Mouse (Mus musculus) kidney, adult 2 months (tissue): ENCODE data around the gene Celsr3.

Source experiments
- CTCF ChIP-seq: fragments of 200-500 bp; conservative IDR thresholded peaks from 2 replicates; pipeline ENCODE4 v1.5.1; 2011; ENCODE audit warnings: low read depth, mild to moderate bottlenecking, control low read depth, low read length, moderate library complexity, mixed read lengths; ENCODE audit not compliant: insufficient read depth, insufficient read length
- POLR2A ChIP-seq: fragments of 200-500 bp; IDR thresholded peaks from one replicate; pipeline ENCODE4 v1.6.1; 2011; ENCODE audit warnings: low read depth, low read length, control low read depth

DNA sequence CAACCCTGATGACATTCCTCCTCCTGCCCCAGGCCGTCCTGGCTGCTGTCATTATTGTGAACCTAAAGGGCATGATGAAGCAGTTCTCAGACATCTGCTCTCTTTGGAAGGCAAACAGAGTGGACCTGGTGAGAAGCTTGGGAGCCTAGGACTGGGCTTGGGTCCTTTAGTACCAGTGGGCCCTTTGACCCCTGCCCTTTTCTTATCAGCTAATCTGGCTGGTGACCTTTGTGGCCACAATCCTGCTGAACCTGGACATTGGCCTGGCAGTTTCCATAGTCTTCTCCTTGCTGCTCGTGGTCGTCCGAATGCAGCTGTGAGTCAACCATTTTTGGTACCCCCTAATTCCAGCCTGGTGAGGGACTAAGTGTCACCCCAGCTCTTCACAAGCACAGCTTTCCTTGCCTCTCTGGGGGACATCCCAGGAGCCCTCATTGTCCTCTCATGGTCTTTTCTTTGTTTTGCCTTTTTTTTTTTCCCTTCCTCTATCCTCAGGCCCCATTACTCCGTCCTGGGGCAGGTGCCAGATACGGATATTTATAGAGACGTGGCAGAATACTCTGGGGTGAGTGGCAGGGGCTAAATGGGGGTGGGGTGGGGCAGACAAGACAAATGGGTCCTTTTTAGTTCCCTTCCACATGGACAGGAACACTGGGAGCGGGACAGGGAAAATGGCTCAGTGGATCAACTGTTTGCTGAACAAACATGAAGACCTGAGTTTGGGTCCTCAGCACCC lies 32.8 kb downstream of the Celsr3 start:
- no peak for TF ChIP-seq POLR2A
- TF ChIP-seq CTCF: no peak
